In genomic region chr7:118841796-118842195, GRCm38 (mm10) we compare ENCODE assay signal across 10 mouse cellular contexts. TPM values are rescaled to one million over a fixed set of nuclear protein-coding genes. Genes with fewer than 3 reads are reported as not detected.
A peak's percentile ranks its signal among the peaks of the same experiment; 100 is the strongest.
DNase-seq lines count a peak whose midpoint lies in the region; ATAC-seq lines count a peak whose summit lies in the region.
"Had no signal": no experiment of that assay in that cellular context is flagged by ENCODE, and none has a peak within 500 bp of the region (broad histone marks: within the 10 kb centered on the region; RNA-seq: fewer than 3 reads in every experiment).

No protein-coding gene starts in this region.

- no peak overlapping the region for H3K9ac ChIP-seq in midbrain, embryonic 11.5 days (ENCODE audit: low read length)
- H3K9ac ChIP-seq in midbrain, embryonic 13.5 days (replicated peaks), result no peak overlapping the region
- H3K9ac ChIP-seq in neural tube, embryonic 14.5 days (replicated peaks; ENCODE audit: low read depth, low read length), result no peak overlapping the region
- H3K9ac ChIP-seq: embryonic facial prominence, embryonic 13.5 days had no signal

- H3K4me3 ChIP-seq in midbrain, embryonic 11.5 days (ENCODE audit: low read depth, low read length), result no peak overlapping the region
- H3K4me3 ChIP-seq in midbrain, embryonic 13.5 days (replicated peaks), result no peak overlapping the region
- H3K4me3 ChIP-seq in neural tube, embryonic 14.5 days (ENCODE audit: low read depth, low read length), result no peak overlapping the region
- H3K4me3 ChIP-seq: embryonic facial prominence, embryonic 13.5 days had no signal

- peak; percentile 24 for DNase-seq in gastrocnemius, postnatal 25 days
- DNase-seq in gastrocnemius, postnatal 10 days, result no peak
- peak; percentile 65 for DNase-seq in midbrain, embryonic 11.5 days (ENCODE audit: low spot score, missing footprints)
- peak; percentile 39 for DNase-seq in adrenal gland, postnatal 14 days
- no peak for DNase-seq in retina, embryonic 14.5 days (ENCODE audit: low spot score)
- DNase-seq in kidney, adult 8-10 months, result no peak
- DNase-seq: lung, postnatal 4 days had no signal

- 79% methylated on average over 1 of the region's 1 CpGs for WGBS in midbrain, embryonic 11.5 days
- 55% methylated on average over 1 of the region's 1 CpGs for WGBS in midbrain, embryonic 13.5 days
- WGBS in neural tube, embryonic 14.5 days, result 35% methylated on average over 1 of the region's 1 CpGs

- H3K27me3 ChIP-seq in midbrain, embryonic 11.5 days (ENCODE audit: control insufficient read depth, insufficient read depth, low read length), result no peaks in the 10 kb centered on the region
- H3K27me3 ChIP-seq in midbrain, embryonic 13.5 days, result no peaks in the 10 kb centered on the region
- H3K27me3 ChIP-seq in neural tube, embryonic 14.5 days (ENCODE audit: control insufficient read depth, insufficient read depth, low read length), result no peaks in the 10 kb centered on the region
- H3K27me3 ChIP-seq: embryonic facial prominence, embryonic 13.5 days had no signal

- H3K9me3 ChIP-seq in midbrain, embryonic 11.5 days (ENCODE audit: control insufficient read depth, low read length), result no peaks in the 10 kb centered on the region
- no peaks in the 10 kb centered on the region for H3K9me3 ChIP-seq in midbrain, embryonic 13.5 days
- H3K9me3 ChIP-seq in neural tube, embryonic 14.5 days (ENCODE audit: control insufficient read depth, low read length), result no peaks in the 10 kb centered on the region

- peaks cover 32% of the 10 kb centered on the region for H3K36me3 ChIP-seq in midbrain, embryonic 11.5 days (ENCODE audit: control insufficient read depth, insufficient read depth, low read length)
- peaks cover 99% of the 10 kb centered on the region for H3K36me3 ChIP-seq in midbrain, embryonic 13.5 days
- peaks cover 66% of the 10 kb centered on the region for H3K36me3 ChIP-seq in neural tube, embryonic 14.5 days (ENCODE audit: control insufficient read depth, insufficient read depth, low read length)

- H3K4me2 ChIP-seq in midbrain, embryonic 11.5 days, result no peak overlapping the region
- H3K4me2 ChIP-seq in midbrain, embryonic 13.5 days (replicated peaks), result no peak overlapping the region
- no peak overlapping the region for H3K4me2 ChIP-seq in neural tube, embryonic 14.5 days (ENCODE audit: low read depth, low read length)
- H3K4me2 ChIP-seq: embryonic facial prominence, embryonic 13.5 days had no signal

- H3K4me1 ChIP-seq in midbrain, embryonic 11.5 days (ENCODE audit: control insufficient read depth, insufficient read depth, low read length), result no peaks in the 10 kb centered on the region
- H3K4me1 ChIP-seq in midbrain, embryonic 13.5 days (replicated peaks), result no peaks in the 10 kb centered on the region
- peaks cover 2% of the 10 kb centered on the region; the same call in 1 of the 2 replicates for H3K4me1 ChIP-seq in neural tube, embryonic 14.5 days (ENCODE audit: control insufficient read depth, insufficient read depth, low read length)

- no peak overlapping the region for H3K27ac ChIP-seq in midbrain, embryonic 11.5 days (ENCODE audit: low read depth, low read length)
- H3K27ac ChIP-seq in midbrain, embryonic 13.5 days, result no peak overlapping the region
- H3K27ac ChIP-seq in neural tube, embryonic 14.5 days (ENCODE audit: low read depth, low read length), result no peak overlapping the region

- no peak for ATAC-seq in midbrain, embryonic 11.5 days (ENCODE audit: low FRiP score)
- ATAC-seq in midbrain, embryonic 13.5 days, result no peak
- peak; percentile 39; the same call in 1 of the 2 replicates for ATAC-seq in neural tube, embryonic 14.5 days (ENCODE audit: low read depth)

RNA-seq across cellular contexts. Expression of gene Iqck, which starts 13.8 kb away (rescaled TPM):
- under 1 TPM; 0.13 to 0.16 TPM for total RNA-seq in gastrocnemius, postnatal 25 days (2021)
- under 1 TPM; 0.59 to 0.63 TPM for total RNA-seq in gastrocnemius, postnatal 10 days (2021)
- 3.1 and 3.2 TPM in 2 replicates for polyA plus RNA-seq in midbrain, embryonic 11.5 days (2014; fragmentation: Nextera tagmentation; extraction: Ambion mirVana)
- 3.5 and 4.1 TPM in 2 replicates for polyA plus RNA-seq in midbrain, embryonic 13.5 days (2015; fragmentation: Nextera tagmentation; extraction: Ambion mirVana)
- 12.3 and 14.9 TPM in 2 replicates for total RNA-seq in adrenal gland, postnatal 14 days (2021)
- 3.2 and 3.4 TPM in 2 replicates for polyA plus RNA-seq in neural tube, embryonic 14.5 days (2014; fragmentation: Nextera tagmentation; extraction: Ambion mirVana)

RNA-seq across cellular contexts. Expression of gene Knop1, which starts 14.3 kb away (rescaled TPM):
- total RNA-seq in gastrocnemius, postnatal 25 days (2021), result 10 to 100 TPM; 23.5 to 26.0 TPM
- total RNA-seq in gastrocnemius, postnatal 10 days (2021), result 10 to 100 TPM; 25.3 to 27.2 TPM
- 109 and 118 TPM in 2 replicates for polyA plus RNA-seq in midbrain, embryonic 11.5 days (2014; fragmentation: Nextera tagmentation; extraction: Ambion mirVana)
- polyA plus RNA-seq in midbrain, embryonic 13.5 days (2015; fragmentation: Nextera tagmentation; extraction: Ambion mirVana), result 105 and 113 TPM in 2 replicates
- total RNA-seq in adrenal gland, postnatal 14 days (2021), result 52.2 and 54.9 TPM in 2 replicates
- 60.9 and 61.6 TPM in 2 replicates for polyA plus RNA-seq in neural tube, embryonic 14.5 days (2014; fragmentation: Nextera tagmentation; extraction: Ambion mirVana)

Comparison
In these comparisons a context has a peak if more than half of its experiments do, and no peak if none do; other contexts are left out.
1. DNase-seq: peak in gastrocnemius, postnatal 25 days (single experiment), midbrain, embryonic 11.5 days (single experiment) and adrenal gland, postnatal 14 days (single experiment); none in gastrocnemius, postnatal 10 days (single experiment), retina, embryonic 14.5 days (single experiment) and kidney, adult 8-10 months (0 of 2).